Mouse (Mus musculus) ES-Bruce4 (cell line): ENCODE measurements at regions not wholly inside any gene's neighbourhood (a gene's known extent, or its start where the extent isn't known, plus 50 kb on each side); places are given as distances from the start of the nearest gene placed in this dataset.

Experiments used
- H3K27ac ChIP-seq: 2 replicates; pipeline ENCODE4 v1.5.1; 2012; ENCODE audit warnings: low read length, inconsistent platforms; ENCODE audit not compliant: insufficient read depth
- H3K27me3 ChIP-seq: 2 replicates; pipeline ENCODE4 v1.6.1; 2012; ENCODE audit warnings: mild to moderate bottlenecking, low read length, inconsistent platforms; ENCODE audit not compliant: control insufficient read depth, poor library complexity, insufficient read depth, severe bottlenecking
- H3K36me3 ChIP-seq: 2 replicates; pipeline ENCODE4 v1.6.1; 2012; ENCODE audit warnings: inconsistent platforms, mild to moderate bottlenecking, low read length, moderate library complexity; ENCODE audit not compliant: control insufficient read depth, poor library complexity, insufficient read depth, severe bottlenecking
- H3K4me1 ChIP-seq: one replicate; pipeline ENCODE4 v1.8.1; 2011; ENCODE audit warnings: low read length; ENCODE audit not compliant: control insufficient read depth, insufficient read depth
- H3K4me3 ChIP-seq: 2 replicates; pipeline ENCODE4 v1.5.1; 2011; ENCODE audit warnings: low read depth, mild to moderate bottlenecking, low read length
- H3K9ac ChIP-seq: 2 replicates; pipeline ENCODE4 v1.6.1; 2012; ENCODE audit warnings: low read depth, mild to moderate bottlenecking, inconsistent platforms; ENCODE audit not compliant: poor library complexity, severe bottlenecking
- H3K9me3 ChIP-seq: replicated peaks from 2 replicates; pipeline ENCODE4 v1.6.1; 2012; ENCODE audit warnings: mild to moderate bottlenecking, low read length, inconsistent platforms; ENCODE audit not compliant: control insufficient read depth, poor library complexity, insufficient read depth, severe bottlenecking
- CTCF ChIP-seq: IDR thresholded peaks from one replicate; pipeline ENCODE4 v1.8.1; 2011; ENCODE audit warnings: low read depth, low read length
- EP300 ChIP-seq: IDR thresholded peaks from 2 replicates; pipeline ENCODE4 v1.6.1; 2011; ENCODE audit warnings: low read depth, low read length; ENCODE audit not compliant: insufficient read depth
- POLR2A ChIP-seq: IDR thresholded peaks from one replicate; pipeline ENCODE4 v1.8.1; 2011; ENCODE audit warnings: low read length; ENCODE audit not compliant: insufficient read depth

- Histone ChIP-seq H3K9ac (no peak overlapping the region), H3K4me3 (no peak overlapping the region), H3K36me3 (no peaks in the 10 kb centered on the region), H3K4me1 (no peaks in the 10 kb centered on the region), H3K27ac (no peak overlapping the region), H3K9me3 (no peaks in the 10 kb centered on the region), H3K27me3 (no peaks in the 10 kb centered on the region)
- TF ChIP-seq EP300: no peak
- TF ChIP-seq POLR2A: no peak
- TF ChIP-seq CTCF: no peak
Measured at GRCm38 (mm10) chr14:102825525-102825924, 156.9 kb downstream of the Kctd12 start.

GRCm38 (mm10) chr14:102820663-102821062 is 161.8 kb downstream of the Kctd12 start:
- Histone ChIP-seq H3K9me3 (no peaks in the 10 kb centered on the region), H3K36me3 (no peaks in the 10 kb centered on the region), H3K4me1 (no peaks in the 10 kb centered on the region), H3K9ac (no peak overlapping the region), H3K4me3 (no peak overlapping the region), H3K27ac (no peak overlapping the region), H3K27me3 (no peaks in the 10 kb centered on the region; the same call in 1 of the 2 replicates)
- no peak for TF ChIP-seq EP300

GRCm38 (mm10) chr14:102811678-102812081 is 170.8 kb downstream of the Kctd12 start:
- Histone ChIP-seq H3K9me3 (no peaks in the 10 kb centered on the region), H3K4me3 (no peak overlapping the region), H3K27me3 (no peaks in the 10 kb centered on the region), H3K9ac (no peak overlapping the region), H3K36me3 (no peaks in the 10 kb centered on the region), H3K27ac (no peak overlapping the region), H3K4me1 (no peaks in the 10 kb centered on the region)
- TF ChIP-seq CTCF (no peak), EP300 (no peak), POLR2A (no peak)

- Histone ChIP-seq H3K27me3 (no peaks in the 10 kb centered on the region), H3K9me3 (no peaks in the 10 kb centered on the region), H3K4me1 (no peaks in the 10 kb centered on the region), H3K9ac (no peak overlapping the region), H3K36me3 (no peaks in the 10 kb centered on the region), H3K4me3 (no peak overlapping the region), H3K27ac (no peak overlapping the region)
- TF ChIP-seq POLR2A (no peak), CTCF (no peak), EP300 (no peak)
Measured at GRCm38 (mm10) chr14:102811022-102811421, 171.4 kb downstream of the Kctd12 start.

GRCm38 (mm10) chr14:102810121-102810921 is 172.1 kb downstream of the Kctd12 start:
- H3K4me3 ChIP-seq: no peak overlapping the region
- no peak overlapping the region for H3K27ac ChIP-seq
- no peaks in the 10 kb centered on the region for H3K27me3 ChIP-seq
- no peaks in the 10 kb centered on the region for H3K4me1 ChIP-seq
- no peaks in the 10 kb centered on the region for H3K36me3 ChIP-seq
- H3K9me3 ChIP-seq: no peaks in the 10 kb centered on the region
- TF ChIP-seq POLR2A (no peak), CTCF (no peak), EP300 (no peak)
- H3K9ac ChIP-seq: no peak overlapping the region

- Histone ChIP-seq H3K36me3 (no peaks in the 10 kb centered on the region), H3K9me3 (no peaks in the 10 kb centered on the region), H3K9ac (no peak overlapping the region), H3K27me3 (no peaks in the 10 kb centered on the region), H3K4me3 (no peak overlapping the region), H3K27ac (no peak overlapping the region), H3K4me1 (no peaks in the 10 kb centered on the region)
- TF ChIP-seq POLR2A (no peak), EP300 (no peak), CTCF (no peak)
Measured at GRCm38 (mm10) chr14:102805936-102806923, 176.2 kb downstream of the Kctd12 start.
